Mouse (Mus musculus): ENCODE results near the gene Ddx46.
A peak's percentile ranks its signal among the peaks of the same experiment; 100 is the strongest.
"Not testable (repeated sequence)": the region's sequence is repeated elsewhere in the genome, so short reads cannot be mapped to it uniquely, and the experiment has no call there.

The Ddx46 gene

DNA sequence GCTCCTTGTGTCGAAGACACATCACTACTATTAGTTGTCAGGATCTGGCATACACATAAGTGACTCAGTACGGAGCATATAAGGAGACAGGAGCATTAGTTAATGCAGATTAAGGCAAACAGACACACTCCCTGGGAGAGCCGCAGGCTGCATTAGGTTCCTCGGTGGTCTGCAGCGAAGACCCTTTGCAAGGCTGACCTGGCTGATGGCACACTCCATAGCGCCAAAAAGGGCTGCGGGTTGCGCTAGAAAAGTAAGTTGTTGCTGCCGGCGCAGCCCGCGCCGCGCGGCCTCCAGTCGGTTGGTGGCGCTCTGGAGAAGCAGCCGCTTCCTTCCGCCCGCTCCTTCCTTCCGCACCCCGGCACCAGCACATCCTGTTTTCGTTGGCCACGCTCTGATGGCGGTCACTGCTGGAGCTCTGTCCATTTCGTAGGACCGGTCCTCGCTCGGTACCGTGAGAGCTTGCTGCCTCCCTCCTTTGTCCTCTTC is at the start of gene Ddx46:
Gene Ddx46 (plus strand): TSS at position 389 of the 489 bp plus-strand sequence.
- DNase-seq, result peak; percentile 84 to 87

DNA sequence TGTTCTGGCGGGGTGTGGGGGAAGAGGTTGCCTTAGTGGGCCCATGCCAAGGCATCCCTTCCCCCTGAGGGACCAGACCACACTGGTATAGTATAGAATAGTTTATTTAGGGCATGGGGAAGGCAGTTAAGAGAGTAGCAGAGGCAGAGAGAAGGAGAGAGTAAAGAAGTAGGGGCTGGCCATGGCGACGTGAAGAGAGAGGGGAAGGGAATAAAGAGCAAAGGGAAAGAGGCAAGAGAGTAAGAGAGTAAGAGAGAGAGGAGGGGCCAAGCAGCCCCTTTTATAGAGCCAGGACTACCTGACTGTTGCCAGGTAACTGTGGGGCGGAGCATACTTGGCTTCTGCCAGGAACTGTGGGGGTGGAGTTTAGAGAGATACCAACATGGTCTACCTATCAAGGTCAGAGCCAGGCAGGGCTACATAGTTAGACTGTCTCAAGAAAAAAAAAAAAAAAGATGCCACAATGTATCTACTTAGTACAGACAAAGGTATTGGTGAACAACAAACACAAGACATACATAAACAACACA is 42.8 kb upstream of the Ddx46 start:
- no peak for DNase-seq

DNA sequence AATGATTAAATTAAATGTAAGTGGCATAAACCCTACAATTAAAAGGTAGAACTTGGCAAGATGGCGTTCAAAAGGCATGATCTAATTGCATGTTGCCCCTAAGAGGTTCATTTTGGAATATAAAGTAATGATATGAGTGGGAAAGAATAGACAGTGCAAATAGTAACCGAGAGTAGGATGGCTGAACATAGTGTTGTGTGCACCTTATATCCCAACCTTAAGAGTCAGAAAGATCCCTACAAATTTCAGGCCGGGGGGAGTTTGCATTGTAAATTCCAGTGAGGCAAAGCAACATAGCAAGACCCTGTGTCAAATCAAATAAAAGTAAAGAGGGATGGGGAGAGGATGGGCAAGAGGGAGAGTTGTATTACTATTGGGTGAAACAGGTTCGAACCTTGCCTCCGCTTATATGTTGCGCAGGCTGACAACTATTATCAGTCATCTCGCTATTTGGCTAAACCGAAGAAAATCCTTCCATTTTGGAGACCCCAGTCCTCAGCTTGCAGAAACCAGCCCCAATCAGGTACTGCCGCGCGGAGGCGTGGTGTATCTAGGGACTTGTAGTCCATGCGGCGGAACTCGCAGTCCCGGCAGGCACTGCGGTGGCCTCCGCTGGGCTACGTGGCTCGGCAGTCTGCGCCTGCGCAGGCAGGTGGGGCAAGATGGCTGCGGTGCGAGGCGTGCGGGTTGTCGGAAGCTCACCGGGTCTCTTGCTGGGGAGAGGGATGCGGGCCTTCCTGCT is 42.1 kb upstream of the Ddx46 start:
- DNase-seq, result peak; percentile 96 to 97

DNA sequence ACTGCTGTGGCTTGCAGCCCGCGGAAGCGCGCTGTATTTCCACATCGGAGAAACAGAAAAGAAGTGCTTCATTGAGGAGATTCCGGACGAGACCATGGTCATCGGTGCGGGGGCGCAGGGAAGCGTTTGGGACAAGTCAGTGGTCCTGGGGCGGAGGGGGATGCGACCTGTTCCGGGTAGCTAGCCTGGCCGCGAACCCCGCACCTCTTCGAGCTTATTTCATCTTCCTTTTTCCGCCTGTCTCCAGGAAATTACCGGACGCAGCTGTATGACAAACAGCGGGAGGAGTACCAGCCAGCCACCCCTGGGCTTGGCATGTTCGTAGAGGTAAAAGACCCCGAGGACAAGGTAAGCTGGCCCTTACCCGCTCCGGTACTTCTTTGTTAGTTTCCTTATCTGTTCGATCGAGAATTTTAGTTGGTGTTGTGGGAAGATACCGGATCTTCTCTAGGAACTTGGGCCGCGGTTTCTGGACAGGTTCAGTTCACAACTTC is 41.5 kb upstream of the Ddx46 start:
- no peak for DNase-seq

DNA sequence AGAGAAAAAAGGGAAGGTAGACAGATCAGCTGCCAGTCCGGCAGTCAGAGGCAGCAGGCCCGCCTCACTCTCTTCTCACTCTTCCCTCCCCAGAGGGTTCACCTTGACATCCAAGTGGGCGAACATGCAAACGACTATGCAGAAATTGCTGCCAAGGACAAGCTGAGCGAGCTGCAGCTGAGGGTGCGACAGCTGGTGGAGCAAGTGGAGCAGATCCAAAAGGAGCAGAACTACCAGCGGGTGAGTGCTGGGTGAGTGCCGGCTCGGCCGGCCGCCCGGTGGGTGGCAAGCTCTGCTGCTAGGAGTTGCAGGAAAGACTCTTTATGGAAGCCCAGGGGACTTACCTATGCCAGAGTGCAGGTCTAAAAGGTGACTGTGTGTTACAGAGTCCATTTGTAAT is 39.5 kb upstream of the Ddx46 start:
- DNase-seq, result no peak

DNA sequence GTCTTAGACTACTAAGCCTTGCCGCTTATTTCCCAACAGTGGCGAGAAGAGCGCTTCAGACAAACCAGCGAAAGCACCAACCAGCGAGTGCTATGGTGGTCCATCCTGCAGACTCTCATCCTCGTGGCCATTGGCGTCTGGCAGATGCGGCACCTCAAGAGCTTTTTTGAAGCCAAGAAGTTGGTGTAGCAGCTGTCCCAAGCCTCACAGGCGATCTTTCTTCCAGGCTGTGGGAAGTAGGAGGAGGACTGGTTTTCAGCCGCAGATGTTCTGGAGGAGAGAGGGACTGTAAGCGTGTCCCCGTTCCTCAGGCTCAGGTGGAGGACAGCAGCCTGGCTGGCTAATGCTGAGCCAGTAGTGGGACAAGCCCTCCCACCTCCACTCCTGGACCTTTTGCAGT is 38.0 kb upstream of the Ddx46 start:
- no peak for DNase-seq

DNA sequence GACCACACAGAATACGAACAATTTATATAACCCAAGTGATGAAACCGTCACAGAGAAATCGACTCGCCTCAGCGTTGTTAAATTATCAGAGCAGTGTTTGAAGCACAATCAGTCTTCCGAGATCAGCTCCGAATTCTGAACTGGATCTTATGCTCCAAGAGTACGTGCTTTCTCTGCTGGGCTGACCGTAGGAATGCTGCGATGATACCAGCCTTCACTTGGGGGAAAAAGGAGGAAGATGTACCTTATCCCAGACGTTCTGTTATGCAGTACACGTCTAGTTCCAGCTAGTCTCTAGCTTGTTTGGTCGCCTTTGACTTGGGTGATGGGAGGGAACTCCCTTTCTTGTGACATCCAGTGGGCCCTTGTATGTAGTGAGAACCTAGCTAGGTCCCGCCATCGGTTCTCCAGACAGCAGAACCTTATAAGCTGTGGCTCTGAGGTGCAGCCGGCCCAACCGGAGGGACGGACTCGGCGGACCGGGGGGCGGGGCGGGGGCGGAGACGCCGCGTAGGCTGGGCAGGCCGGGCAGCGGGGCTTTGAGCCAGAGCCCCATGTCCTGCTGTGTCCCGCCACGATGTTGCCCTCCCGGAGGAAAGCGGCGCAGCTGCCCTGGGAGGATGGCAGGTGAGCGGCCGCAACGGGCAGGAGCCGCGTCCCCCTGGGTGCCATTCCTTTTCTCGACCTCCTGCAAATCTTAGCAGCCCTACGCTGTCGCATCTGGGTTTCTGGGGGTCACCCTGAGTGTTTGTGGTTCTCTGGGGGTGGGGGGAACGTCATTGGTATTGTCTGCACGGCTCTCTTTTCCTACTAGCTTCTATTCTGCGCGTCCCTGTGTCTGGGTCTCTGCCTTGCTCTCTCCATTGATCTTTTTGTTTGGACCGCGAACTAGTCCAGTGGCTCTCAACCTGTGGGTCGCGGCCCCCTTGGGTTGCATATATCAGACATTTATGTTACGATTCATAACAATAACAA is 35.0 kb upstream of the Ddx46 start, which contains the start of gene B4galt7:
Gene B4galt7 (plus strand): TSS at position 331 of the 975 bp plus-strand sequence.
- DNase-seq, result peak; percentile 85

DNA sequence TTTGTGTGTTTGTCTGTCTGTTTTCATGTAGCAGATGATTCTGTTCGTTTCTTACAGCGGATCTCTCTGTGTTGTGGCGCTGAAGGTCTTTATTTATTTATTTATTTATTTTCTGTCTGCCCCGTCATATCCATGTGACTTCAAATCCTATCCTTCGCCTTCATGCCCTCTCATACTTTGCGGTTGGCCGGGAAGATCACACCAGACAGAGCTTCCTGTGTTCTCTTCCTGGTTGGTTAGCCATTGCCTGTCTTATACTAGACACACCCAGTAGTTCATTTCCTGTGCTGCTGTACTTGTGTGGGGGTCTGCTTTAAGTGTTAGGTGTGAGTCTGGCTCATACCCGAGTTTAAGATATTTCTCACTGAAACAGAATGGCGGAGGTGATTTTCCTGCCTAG is 34.2 kb upstream of the Ddx46 start:
- DNase-seq, result peak; percentile 19 to 34

DNA sequence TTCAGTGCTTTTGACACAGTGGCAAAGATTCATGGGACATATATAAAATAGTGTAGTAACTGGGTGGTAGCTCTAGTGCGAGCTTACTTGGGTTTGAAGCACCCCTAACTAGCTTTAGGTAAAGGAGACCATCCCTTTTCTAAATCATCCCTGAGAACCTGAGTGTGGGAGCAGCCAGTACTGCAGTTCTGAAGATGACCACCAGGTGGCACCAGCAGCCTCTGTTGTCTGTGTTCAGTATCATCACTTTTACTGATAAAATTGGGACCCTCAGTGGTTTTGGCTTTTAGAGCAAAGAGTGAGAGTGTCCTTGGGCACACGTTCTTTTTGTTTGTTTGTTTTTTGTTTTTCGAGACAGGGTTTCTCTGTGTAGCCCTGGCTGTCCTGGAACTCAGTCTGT is 33.2 kb upstream of the Ddx46 start:
- DNase-seq, result peak; percentile 62 to 73

DNA sequence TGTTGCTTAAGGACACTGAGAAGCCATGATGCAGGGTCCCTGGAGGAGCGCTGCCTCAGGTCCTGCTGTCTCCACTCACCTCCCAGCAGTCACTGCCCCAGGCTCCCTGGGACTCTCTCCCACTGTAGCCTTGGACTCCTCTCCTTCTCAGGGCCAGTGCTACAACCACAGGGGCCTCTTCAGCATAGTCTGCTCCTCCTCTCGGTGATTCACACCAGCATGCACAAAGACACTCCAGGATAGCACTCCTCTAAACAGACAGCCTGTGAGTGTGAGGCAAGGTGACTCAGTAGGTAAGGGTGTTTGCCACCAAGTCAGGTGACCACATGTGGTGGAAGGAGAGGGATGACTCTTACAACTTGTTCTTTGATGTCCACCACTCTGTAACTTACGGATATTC is 30.2 kb upstream of the Ddx46 start:
- no peak for DNase-seq

DNA sequence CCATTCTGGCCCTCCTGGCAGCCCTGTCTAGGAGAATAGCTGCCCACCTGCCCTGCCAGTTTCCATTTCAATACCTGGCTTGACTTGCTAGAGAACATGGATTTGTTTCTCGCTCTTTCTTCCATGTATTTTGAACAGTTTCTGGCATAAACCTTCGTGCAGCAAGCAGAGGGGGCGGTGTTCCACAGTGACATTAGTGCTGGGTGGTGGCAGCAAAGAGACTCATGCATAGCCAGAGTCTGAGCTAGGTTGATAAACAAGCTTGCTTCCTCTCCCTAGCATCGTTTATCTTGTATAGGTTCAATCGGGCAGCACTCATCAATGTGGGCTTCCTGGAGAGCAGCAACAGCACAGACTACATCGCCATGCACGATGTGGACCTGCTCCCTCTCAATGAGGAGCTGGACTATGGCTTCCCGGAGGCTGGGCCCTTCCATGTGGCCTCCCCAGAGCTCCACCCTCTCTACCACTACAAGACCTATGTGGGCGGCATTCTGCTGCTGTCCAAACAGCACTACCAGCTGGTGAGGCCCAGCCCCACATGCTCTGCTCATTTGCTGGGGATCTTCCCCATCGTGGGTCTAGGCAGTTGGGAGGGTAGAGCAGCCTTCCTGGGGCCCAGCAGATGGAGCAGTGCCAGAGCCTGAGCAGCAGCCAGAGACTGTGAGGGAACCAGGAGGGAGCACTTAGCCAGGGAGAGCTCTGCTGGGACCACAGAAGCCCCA is 27.8 kb upstream of the Ddx46 start:
- no peak for DNase-seq

DNA sequence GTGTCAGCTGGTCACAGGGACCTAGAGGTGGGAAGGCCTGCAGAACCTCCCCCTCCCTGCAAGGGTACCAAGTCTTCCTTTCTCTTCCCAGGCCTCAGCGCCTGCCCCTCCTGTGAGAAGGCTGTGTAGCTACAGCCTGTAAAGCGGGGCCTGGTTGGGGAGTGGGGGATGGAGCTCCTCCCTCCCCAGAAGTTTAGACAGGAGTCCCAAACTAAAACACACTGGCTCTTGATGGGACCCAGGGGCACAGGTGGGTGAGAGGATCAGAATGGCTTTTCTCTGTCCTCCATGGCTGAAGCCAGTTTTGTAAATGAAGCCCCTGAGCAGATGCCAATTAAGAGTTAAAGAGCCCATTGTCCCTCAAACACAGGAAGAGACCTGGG is 27.2 kb upstream of the Ddx46 start:
- DNase-seq, result no peak

DNA sequence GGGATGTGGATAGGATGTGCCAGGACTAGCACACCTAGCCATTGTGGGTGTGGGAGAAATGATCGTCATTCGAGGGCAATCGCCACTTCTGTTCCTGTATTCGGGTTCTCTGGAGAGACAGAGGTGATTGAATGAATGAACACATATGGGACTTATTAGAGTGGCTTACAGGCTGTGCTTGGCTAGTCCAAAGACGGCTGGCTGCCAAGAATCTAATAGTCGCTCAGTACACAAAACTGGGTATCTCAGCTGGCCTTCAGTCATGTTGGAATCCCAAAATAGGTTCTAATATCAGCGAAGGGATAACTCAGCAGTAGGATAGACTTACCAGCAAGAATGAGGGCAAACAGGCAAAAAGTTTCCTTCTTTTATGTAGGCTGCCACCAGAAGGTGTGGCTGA is 22.8 kb upstream of the Ddx46 start:
- no peak for DNase-seq

DNA sequence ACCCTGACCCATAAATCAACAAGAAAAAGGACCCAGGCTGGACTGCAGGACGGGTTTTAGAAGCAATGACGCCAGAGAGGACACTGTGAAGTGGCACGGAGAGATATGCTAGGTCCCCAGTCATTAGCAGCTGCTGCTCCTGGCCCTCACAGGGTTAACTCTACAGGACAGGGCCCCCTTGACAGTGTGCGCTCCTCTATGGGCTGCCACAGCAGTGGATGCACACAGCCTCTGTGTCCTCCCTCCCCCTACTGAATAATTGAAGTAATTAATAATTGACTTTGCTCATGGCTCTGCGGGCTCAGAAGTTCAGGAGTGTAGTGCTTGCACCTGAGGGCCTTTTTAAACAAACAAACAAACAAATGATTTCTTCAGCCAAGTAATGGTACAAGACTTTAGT is 21.4 kb upstream of the Ddx46 start:
- DNase-seq, result no peak

DNA sequence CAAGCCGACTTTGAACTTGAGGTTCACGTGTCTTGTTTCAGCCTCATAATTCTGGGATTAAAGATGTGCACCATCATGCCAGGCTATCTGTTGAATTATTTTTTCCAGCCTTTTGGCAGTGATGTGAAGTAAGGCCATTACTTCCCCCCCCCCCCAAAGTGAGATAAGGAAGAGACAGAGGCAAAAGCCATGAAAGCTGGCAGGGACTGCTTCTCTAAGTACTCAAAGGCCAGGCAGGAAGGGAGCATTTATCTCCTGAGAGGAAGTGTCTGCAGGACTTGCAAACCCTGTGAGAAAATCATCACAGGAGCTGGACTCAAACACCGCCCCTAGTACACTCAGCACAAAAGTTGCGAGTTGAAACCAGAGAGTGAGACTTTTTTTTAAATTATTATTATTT is 15.5 kb upstream of the Ddx46 start:
- no peak for DNase-seq

DNA sequence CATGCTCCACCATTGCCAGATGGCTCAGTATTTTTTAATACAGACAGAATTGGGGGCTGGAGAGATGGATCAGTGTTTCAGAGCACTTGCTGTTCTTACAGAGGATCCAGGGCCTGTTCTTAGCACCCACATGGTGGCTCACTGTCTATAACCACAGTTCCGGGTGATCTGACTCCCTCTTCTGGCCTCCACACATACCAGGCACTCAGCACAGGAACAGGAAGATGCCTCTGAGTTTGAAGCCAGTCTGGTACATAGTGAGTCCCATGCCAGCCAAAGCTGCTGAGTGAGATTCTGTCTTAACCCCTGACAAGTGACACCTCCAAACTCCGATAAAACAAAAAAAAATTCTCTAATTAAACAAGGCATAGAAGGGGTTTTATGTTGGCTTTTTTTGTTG is 14.6 kb upstream of the Ddx46 start:
- no peak for DNase-seq

DNA sequence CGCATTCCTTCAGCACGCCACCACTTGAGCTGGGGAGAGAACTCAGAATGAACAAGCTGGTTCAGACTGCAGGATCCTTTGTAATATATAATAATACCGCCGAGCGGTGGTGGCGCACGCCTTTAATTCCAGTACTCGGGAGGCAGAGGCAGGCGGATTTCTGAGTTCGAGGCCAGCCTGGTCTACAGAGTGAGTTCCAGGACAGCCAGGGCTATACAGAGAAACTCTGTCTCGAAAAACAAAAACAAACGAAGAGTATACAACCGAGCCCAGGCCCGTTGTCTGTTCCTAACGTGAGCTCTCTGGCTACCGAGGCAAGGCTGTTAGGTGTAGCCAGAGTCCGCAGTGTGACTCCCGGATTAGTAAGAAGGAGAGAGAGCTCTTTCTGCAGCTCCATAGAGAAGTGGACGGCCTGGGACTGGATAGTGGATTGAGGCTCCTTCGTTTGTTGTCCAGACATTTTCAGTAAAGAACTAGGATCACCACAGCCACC is 12.6 kb upstream of the Ddx46 start:
- DNase-seq, result not testable (repeated sequence)

DNA sequence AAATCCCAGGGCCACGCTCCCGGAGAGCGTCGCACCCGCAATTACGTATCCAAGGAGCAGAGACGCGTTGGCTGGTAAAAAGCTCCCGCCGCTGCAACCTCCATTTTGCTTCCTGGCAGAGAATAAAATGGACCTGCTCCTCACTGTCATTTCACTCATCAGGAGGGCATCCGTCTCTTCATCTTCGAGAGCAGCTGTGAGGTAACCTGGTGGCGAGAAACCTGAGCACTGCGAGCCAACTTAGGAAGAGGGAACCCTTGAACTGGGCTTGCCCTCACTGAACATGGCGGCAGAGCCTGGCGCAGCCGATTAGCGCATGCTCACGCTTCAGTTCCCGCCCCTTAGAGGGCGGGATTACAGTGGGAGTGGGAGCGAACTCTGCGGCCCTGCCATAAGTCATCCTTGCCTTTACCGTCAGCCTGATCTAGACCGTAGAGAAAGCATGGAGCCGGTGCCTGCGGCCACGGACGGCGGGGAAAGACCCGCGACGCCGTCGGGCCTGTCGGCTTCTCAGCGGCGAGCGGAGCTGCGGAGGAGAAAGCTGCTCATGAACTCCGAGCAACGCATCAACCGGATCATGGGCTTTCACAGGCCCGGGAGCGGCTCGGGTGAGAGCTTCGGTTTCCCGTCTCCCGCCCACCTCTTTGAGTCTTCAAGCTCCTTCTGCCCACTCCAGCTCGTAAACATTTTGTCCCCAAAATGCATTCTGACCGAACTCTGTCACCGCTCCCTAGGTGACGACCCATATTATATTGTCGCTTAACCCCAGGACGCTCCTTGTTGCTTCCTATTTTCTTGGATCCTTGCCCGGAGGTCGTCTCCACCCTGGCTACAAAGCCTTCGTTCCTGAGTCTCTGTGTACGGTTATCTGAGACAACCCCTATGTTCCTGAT is 11.9 kb upstream of the Ddx46 start, which contains the start of gene Caml:
Gene Caml (plus strand): TSS at position 357 of the 893 bp plus-strand sequence.
- peak; percentile 89 to 90 for DNase-seq

DNA sequence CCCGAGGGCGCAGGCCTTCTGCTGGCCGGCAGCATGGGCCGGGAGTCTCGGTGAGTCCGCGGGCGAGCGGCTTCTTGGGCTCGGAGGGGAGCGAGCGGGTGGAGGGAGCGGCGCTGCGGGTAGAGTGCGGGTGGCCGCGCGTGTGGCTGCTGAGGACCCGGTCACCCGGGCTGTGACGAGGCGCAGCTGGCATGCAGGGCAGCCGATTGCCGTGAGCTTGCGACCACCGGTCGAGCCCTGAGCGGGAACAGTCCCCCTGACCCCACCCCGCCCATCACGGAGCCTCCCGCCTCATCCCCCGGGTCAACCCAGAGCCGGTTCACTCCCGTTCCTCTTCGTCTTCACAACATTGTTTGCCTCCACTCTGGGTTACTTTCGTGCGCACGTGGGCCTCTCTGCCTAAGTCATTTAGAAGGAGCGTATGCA is 332 bp downstream of the Ddx46 start:
- DNase-seq, result no peak

DNA sequence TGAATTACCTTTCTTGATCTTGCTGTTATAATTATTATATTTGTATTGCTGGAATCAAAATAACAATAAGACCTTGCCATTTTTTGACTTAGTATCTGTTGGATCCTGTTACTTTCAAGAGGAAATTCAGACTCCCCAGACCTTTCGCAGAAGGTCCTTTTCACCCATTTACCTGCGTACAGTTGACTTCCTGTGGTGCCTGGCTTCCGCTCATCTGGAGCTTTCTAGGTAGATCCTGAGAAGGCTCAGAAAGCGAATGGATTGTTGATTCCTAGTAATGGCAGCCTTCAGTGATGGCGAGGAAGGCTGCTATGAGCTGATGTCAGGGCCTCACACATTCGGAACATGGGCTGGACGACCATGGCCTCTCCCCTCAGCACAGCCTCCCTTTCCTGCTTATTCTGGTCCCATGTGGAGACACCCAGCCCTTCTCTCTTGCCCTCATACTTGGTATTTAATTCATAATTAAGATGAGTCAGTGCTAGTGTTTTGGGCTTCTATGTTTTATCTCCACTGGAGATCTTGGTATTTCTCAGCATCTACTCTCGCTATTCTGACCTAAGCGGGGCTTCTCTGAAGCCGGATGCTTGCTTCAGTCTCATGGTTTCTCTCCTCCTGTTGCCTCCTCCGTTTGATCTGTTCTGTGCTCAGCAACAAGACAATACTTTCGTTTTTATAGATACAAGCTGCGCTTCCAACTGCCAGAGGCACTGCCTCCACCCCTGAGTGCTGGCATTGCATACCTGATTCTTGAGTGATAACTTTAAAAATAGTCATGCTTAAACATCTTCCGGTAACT is 1.6 kb downstream of the Ddx46 start:
- no peak for DNase-seq
